9 mouse cellular contexts compared by ENCODE assay signal in genomic region chr19:57411375-57412196, GRCm38 (mm10). TPM values are rescaled to one million over a fixed set of nuclear protein-coding genes. Genes with fewer than 3 reads are reported as not detected.
DNase-seq lines count a peak whose midpoint lies in the region; ATAC-seq lines count a peak whose summit lies in the region.
"Had no signal": no experiment of that assay in that cellular context is flagged by ENCODE, and none has a peak within 500 bp of the region (broad histone marks: within the 10 kb centered on the region; RNA-seq: fewer than 3 reads in every experiment).

No protein-coding gene starts in this region.

- 17% methylated on average over 29 of the region's 29 CpGs for WGBS in intestine, embryonic 16.5 days

- peak; percentile 89 for ATAC-seq in intestine, embryonic 16.5 days
- peak; percentile 42 for ATAC-seq in megakaryocyte-erythroid progenitor cell, adult 5-6 weeks (replicated peaks; ENCODE audit: low FRiP score, low TSS enrichment, poor library complexity, severe bottlenecking)
- ATAC-seq in erythroid progenitor cell, adult 5-6 weeks (replicated peaks; ENCODE audit: low FRiP score, poor library complexity, severe bottlenecking) = no peak

- DNase-seq in adrenal gland, adult 2 months = peak; percentile 46
- peak; percentile 74 for DNase-seq in embryo, embryonic 11 days
- DNase-seq in heart, adult 18-20 months = peak; percentile 75 to 85
- peak; percentile 44 to 52 for DNase-seq in left cerebral cortex, postnatal 36 days (ENCODE audit: low spot score in 2 of 2)
- peak; percentile 83 to 84 for DNase-seq in right cerebral cortex, postnatal 10 days (ENCODE audit: low spot score in 2 of 2)

- H3K27me3 ChIP-seq in intestine, embryonic 16.5 days (replicated peaks; ENCODE audit: control insufficient read depth, insufficient read depth, low read length) = no peaks in the 10 kb centered on the region

- H3K4me3 ChIP-seq in intestine, embryonic 16.5 days (ENCODE audit: low read length) = peak overlapping the region; percentile 7; the same call in 1 of the 2 replicates
- H3K4me3 ChIP-seq: erythroblast, embryonic 14.5 days had no signal

- H3K4me1 ChIP-seq in intestine, embryonic 16.5 days (ENCODE audit: control insufficient read depth, insufficient read depth, low read length) = peaks cover 10% of the 10 kb centered on the region; the same call in 1 of the 2 replicates

- peak overlapping the region; percentile 23 for H3K4me2 ChIP-seq in intestine, embryonic 16.5 days (ENCODE audit: low read depth, low read length)

- H3K9me3 ChIP-seq in intestine, embryonic 16.5 days (ENCODE audit: control insufficient read depth, low read length) = no peaks in the 10 kb centered on the region

- intact Hi-C loops in left cerebral cortex, postnatal 36 days (cut with DNase I) = no loop called here

- H3K36me3 ChIP-seq in intestine, embryonic 16.5 days (ENCODE audit: control insufficient read depth, insufficient read depth, low read length) = no peaks in the 10 kb centered on the region

- H3K27ac ChIP-seq in intestine, embryonic 16.5 days (ENCODE audit: low read length) = peak overlapping the region; percentile 35

- H3K9ac ChIP-seq in intestine, embryonic 16.5 days (ENCODE audit: low read depth, low read length) = peak overlapping the region; percentile 7; the same call in 1 of the 2 replicates

RNA-seq across cellular contexts. Expression of gene Trub1, which starts 41.1 kb away (rescaled TPM):
- 10 to 100 TPM; 13.9 to 15.1 TPM for total RNA-seq in adrenal gland, adult 2 months (2021)
- polyA plus RNA-seq in adrenal gland, adult 2 months (2012; rRNA removed) = 9.9 and 11.8 TPM in 2 replicates
- total RNA-seq in heart, adult 18-20 months (2021) = 1 to 10 TPM; 3.9 to 5.9 TPM
- 16.4 and 19.8 TPM in 2 replicates for polyA plus RNA-seq in intestine, embryonic 16.5 days (2015; fragmentation: Nextera tagmentation; extraction: Ambion mirVana)
- 10 to 100 TPM; 19.2 to 20.6 TPM for total RNA-seq in left cerebral cortex, postnatal 36 days (2021)
- 20.4 and 21.1 TPM in 2 replicates for total RNA-seq in megakaryocyte-erythroid progenitor cell, adult 5-6 weeks (2014; fragmentation: Nextera tagmentation)
- 30.9 and 41.8 TPM in 2 replicates for total RNA-seq in megakaryocyte-erythroid progenitor cell, adult 5-6 weeks (2017)
- not detected in 2 replicates for total RNA-seq in erythroid progenitor cell, adult 5-6 weeks (2015; ENCODE audit: low replicate concordance)
- 2.7 TPM in 1 of 2 replicates, not detected in the other for total RNA-seq in erythroid progenitor cell, adult 5-6 weeks (2017; ENCODE audit: low replicate concordance)

RNA-seq across cellular contexts. Expression of gene Fam160b1, which starts 51.1 kb away (rescaled TPM):
- total RNA-seq in adrenal gland, adult 2 months (2021) = 10 to 100 TPM; 19.4 to 20.6 TPM
- 9.6 and 10.6 TPM in 2 replicates for polyA plus RNA-seq in adrenal gland, adult 2 months (2012; rRNA removed)
- total RNA-seq in heart, adult 18-20 months (2021) = 10 to 100 TPM; 10.5 to 11.1 TPM
- polyA plus RNA-seq in intestine, embryonic 16.5 days (2015; fragmentation: Nextera tagmentation; extraction: Ambion mirVana) = 9.9 and 11.8 TPM in 2 replicates
- 10 to 100 TPM; 23.4 to 24.3 TPM for total RNA-seq in left cerebral cortex, postnatal 36 days (2021)
- total RNA-seq in megakaryocyte-erythroid progenitor cell, adult 5-6 weeks (2014; fragmentation: Nextera tagmentation) = 20.3 and 23.7 TPM in 2 replicates
- total RNA-seq in megakaryocyte-erythroid progenitor cell, adult 5-6 weeks (2017) = 9.7 and 14.6 TPM in 2 replicates
- total RNA-seq in erythroid progenitor cell, adult 5-6 weeks (2015; ENCODE audit: low replicate concordance) = 19.5 and 20.1 TPM in 2 replicates
- total RNA-seq in erythroid progenitor cell, adult 5-6 weeks (2017; ENCODE audit: low replicate concordance) = 8.5 and 15.5 TPM in 2 replicates
